ENCODE assay signal across 33 mouse cellular contexts in the genomic region with DNA sequence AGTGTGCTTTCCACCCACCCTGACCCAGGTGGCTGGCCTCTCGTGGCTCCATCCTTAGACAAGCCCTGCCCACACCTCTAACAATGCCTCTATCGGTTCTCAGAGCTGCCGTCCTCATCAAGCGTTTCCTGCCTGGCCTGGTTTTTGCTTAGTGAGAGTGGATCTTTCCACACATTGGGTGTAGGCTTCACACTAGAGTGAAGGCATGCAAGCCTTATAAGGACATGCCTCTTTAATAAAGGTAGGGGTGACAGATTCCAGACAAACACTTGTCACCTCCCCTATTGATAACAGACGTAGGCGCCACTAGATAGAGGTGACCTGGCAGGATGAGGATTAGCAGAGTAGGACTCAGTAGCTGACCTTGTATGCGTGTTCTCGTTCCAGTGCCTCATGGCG. TPM values are rescaled to one million over a fixed set of nuclear protein-coding genes. Genes with fewer than 3 reads are reported as not detected.
DNase-seq lines count a peak whose midpoint lies in the region; ATAC-seq lines count a peak whose summit lies in the region.
"Had no signal": no experiment of that assay in that cellular context is flagged by ENCODE, and none has a peak within 500 bp of the region (broad histone marks: within the 10 kb centered on the region; RNA-seq: fewer than 3 reads in every experiment).

No protein-coding gene starts in this region.

- DNase-seq in heart, postnatal 36 days, result no peak
- peak; percentile 40 to 51 for DNase-seq in heart, postnatal 10 days
- DNase-seq in adrenal gland, adult 18-20 months (ENCODE audit: low spot score in 2 of 2), result no peak
- DNase-seq: adrenal gland, adult 8-10 months; B cell, adult 2 months; cerebellum, adult 2 months; cerebellum, postnatal 14 days; gastrocnemius, postnatal 10 days; kidney, adult 18-20 months; kidney, postnatal 10 days; layer of hippocampus, adult 9-11 months; liver; lung, embryonic 14.5 days; right cerebral cortex, adult 18-20 months had no signal

- no peaks in the 10 kb centered on the region for H3K9me3 ChIP-seq in heart, embryonic 12.5 days (replicated peaks)
- no peaks in the 10 kb centered on the region for H3K9me3 ChIP-seq in heart, embryonic 15.5 days (replicated peaks)
- no peaks in the 10 kb centered on the region for H3K9me3 ChIP-seq in kidney, embryonic 15.5 days (replicated peaks)
- H3K9me3 ChIP-seq: forebrain, embryonic 13.5 days; midbrain, embryonic 10.5 days had no signal

- intact Hi-C loops in heart, postnatal 36 days (cut with DNase I), result no loop called here
- intact Hi-C loops in heart, postnatal 10 days (cut with DNase I), result no loop called here

- peaks cover 24% of the 10 kb centered on the region for H3K36me3 ChIP-seq in heart, embryonic 12.5 days
- no peaks in the 10 kb centered on the region for H3K36me3 ChIP-seq in heart, embryonic 15.5 days
- H3K36me3 ChIP-seq in kidney, embryonic 15.5 days, result peaks cover 36% of the 10 kb centered on the region

- 18% methylated on average over 9 of the region's 9 CpGs for WGBS in heart, embryonic 12.5 days
- 28% methylated on average over 9 of the region's 9 CpGs for WGBS in heart, embryonic 15.5 days
- 80% methylated on average over 9 of the region's 9 CpGs for WGBS in kidney, embryonic 15.5 days

- H3K4me2 ChIP-seq in heart, embryonic 12.5 days, result no peak overlapping the region
- H3K4me2 ChIP-seq in heart, embryonic 15.5 days, result no peak overlapping the region
- no peak overlapping the region for H3K4me2 ChIP-seq in kidney, embryonic 15.5 days
- H3K4me2 ChIP-seq: forebrain, embryonic 13.5 days; lung, embryonic 14.5 days had no signal

- peak; percentile 86 for ATAC-seq in heart, embryonic 12.5 days (ENCODE audit: insufficient number of reproducible peaks, low FRiP score)
- ATAC-seq in heart, embryonic 15.5 days (replicated peaks; ENCODE audit: insufficient number of reproducible peaks, insufficient read depth, low FRiP score, low read depth), result peak; percentile 83
- ATAC-seq in kidney, embryonic 15.5 days (replicated peaks; ENCODE audit: low FRiP score), result no peak
- ATAC-seq: forebrain, embryonic 13.5 days; hindbrain, embryonic 16.5 days; midbrain, embryonic 16.5 days had no signal

- no peak overlapping the region for H3K4me3 ChIP-seq in heart, embryonic 12.5 days
- H3K4me3 ChIP-seq in heart, embryonic 15.5 days, result no peak overlapping the region
- no peak overlapping the region for H3K4me3 ChIP-seq in kidney, embryonic 15.5 days (replicated peaks)
- H3K4me3 ChIP-seq: forebrain, embryonic 13.5 days; midbrain, embryonic 10.5 days had no signal

- H3K4me1 ChIP-seq in heart, embryonic 12.5 days (replicated peaks), result peaks cover 39% of the 10 kb centered on the region
- peaks cover 45% of the 10 kb centered on the region for H3K4me1 ChIP-seq in heart, embryonic 15.5 days (replicated peaks)
- 0 out of 2 replicates have a peak, but pooled peaks cover 3% of the 10 kb centered on the region for H3K4me1 ChIP-seq in kidney, embryonic 15.5 days
- H3K4me1 ChIP-seq: forebrain, embryonic 13.5 days; midbrain, embryonic 10.5 days had no signal

- peak overlapping the region; percentile 95 for H3K27ac ChIP-seq in heart, embryonic 12.5 days (ENCODE audit: poor library complexity, severe bottlenecking)
- peak overlapping the region; percentile 88 for H3K27ac ChIP-seq in heart, embryonic 15.5 days
- H3K27ac ChIP-seq in kidney, embryonic 15.5 days, result no peak overlapping the region
- H3K27ac ChIP-seq: forebrain, embryonic 13.5 days; liver, embryonic 14.5 days; midbrain, embryonic 10.5 days had no signal

- peak overlapping the region; percentile 31; the same call in 1 of the 2 replicates for H3K9ac ChIP-seq in heart, embryonic 12.5 days
- no peak overlapping the region for H3K9ac ChIP-seq in heart, embryonic 15.5 days
- no peak overlapping the region for H3K9ac ChIP-seq in kidney, embryonic 15.5 days
- H3K9ac ChIP-seq: forebrain, embryonic 13.5 days; liver, embryonic 14.5 days; lung, embryonic 14.5 days had no signal

- no peaks in the 10 kb centered on the region for H3K27me3 ChIP-seq in heart, embryonic 12.5 days (replicated peaks)
- no peaks in the 10 kb centered on the region for H3K27me3 ChIP-seq in heart, embryonic 15.5 days
- H3K27me3 ChIP-seq in kidney, embryonic 15.5 days, result no peaks in the 10 kb centered on the region
- H3K27me3 ChIP-seq: forebrain, embryonic 13.5 days had no signal

RNA-seq across cellular contexts. Expression of a gene that starts 16.3 kb away (rescaled TPM):
- polyA plus RNA-seq in heart, embryonic 12.5 days (2016; fragmentation: Nextera tagmentation; extraction: Ambion mirVana), result 0.09 TPM in 1 of 2 replicates, not detected in the other
- under 1 TPM in 1 of 2 experiments, not detected in 1; 0.16 TPM for total RNA-seq in heart, postnatal 36 days (2021)
- polyA plus RNA-seq in heart, embryonic 15.5 days (2015; fragmentation: Nextera tagmentation; extraction: Ambion mirVana), result 1.2 and 14.3 TPM in 2 replicates
- under 1 TPM; 0.12 to 0.37 TPM for total RNA-seq in heart, postnatal 10 days (2021)
- total RNA-seq in adrenal gland, adult 18-20 months (2021), result not detected
- polyA plus RNA-seq in kidney, embryonic 15.5 days (2015; fragmentation: Nextera tagmentation; extraction: Ambion mirVana), result 0.05 TPM in 1 of 2 replicates, not detected in the other
- total RNA-seq: adrenal gland, adult 8-10 months; adrenal gland, postnatal 4 days; gastrocnemius, postnatal 10 days; left cerebral cortex, postnatal 14 days; megakaryocyte progenitor cell, adult 5-6 weeks; neutrophil, adult 5-6 weeks had no signal
- polyA plus RNA-seq: cerebellum, adult 2 months; cortical plate, adult 2 months; embryonic facial prominence, embryonic 11.5 days; forebrain, embryonic 13.5 days; hindbrain, embryonic 11.5 days; large intestine, adult 2 months; limb, embryonic 11.5 days; liver, embryonic 14.5 days; midbrain, embryonic 10.5 days; neural tube, embryonic 11.5 days; spleen, adult 2 months had no signal

Comparison
In these comparisons a context has a peak if more than half of its experiments do, and no peak if none do; other contexts are left out.
1. DNase-seq: peak in heart, postnatal 10 days (2 of 2); none in heart, postnatal 36 days (0 of 2) and adrenal gland, adult 18-20 months (0 of 2).